Mouse (Mus musculus) cerebellum, postnatal 10 days (tissue): Measurements from ENCODE around the gene Gm49322.

Source experiments
- DNase-seq, 2 experiments: peaks; one replicate each; pipeline ENCODE4 v3.0.0; 2021; ENCODE audit warnings: mixed read lengths in 2 of 2

Gm49322 gene

DNA sequence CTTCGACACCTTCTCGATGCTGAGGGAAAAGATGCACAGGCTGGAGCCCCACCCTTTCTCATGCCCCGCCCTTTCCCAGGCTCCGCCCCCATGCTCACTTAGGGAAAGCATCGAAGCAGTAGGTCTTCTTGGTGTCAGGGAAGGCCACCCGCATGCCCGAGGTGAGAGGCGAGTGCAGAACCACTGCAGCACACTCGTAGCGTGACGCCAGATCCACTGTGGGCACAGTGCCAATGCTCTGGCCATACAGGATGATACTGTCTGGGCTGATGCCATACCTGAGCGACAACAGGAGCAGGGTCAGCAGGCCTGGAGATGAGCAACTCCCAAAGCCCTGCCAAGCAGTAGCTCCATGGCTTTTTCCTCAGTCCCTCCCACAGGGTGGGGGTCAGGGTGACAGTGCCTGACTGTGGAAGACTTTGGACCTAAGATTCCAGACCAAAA lies 21.8 kb upstream of the Gm49322 start:
- DNase-seq, result peak; percentile 60 to 62

DNA sequence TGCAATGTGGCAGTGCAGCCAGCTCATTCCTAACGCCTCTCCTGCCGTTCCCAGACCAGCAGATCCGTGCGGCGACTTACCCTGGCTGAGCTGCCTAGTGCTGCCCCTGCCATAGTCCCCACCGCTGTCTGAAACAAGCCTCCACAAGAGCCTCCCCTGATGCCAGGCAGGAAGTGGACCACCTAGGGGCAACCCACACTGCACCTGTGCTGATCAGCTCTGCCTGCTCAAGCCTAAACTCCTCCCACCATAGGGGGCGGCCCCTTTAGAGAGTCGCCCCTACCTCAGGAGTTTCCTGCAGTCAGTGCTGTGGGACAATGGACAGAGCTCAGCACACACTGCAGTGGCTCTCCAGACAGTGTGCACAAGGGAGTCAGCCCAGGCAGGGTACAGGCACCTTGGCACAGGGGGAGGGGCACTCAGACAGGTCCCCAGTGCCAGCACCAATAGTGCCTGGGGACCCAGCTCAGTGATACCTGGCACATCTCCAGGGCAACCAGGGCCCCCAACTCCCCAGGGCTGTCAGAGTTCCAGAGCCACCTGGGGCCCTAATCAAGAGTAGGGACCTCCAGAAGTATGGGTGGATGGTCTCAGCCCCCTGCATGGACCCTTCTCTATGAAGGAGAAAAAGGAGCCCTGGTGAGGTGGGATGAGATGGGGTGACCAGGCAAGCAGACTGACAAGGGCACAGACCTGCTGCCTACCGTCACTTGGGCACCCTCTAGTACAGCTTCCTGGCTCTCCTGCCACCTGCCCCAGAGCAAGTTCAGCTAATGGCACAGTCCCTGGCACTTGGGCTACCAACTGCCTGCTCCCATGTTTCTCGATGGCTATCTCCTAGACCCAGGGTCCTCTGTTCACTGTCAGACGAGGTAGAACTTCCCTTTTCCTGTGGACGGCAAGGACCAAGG lies 20.9 kb upstream of the Gm49322 start:
- peak in 1 of 2 experiments; percentile 20 for DNase-seq

DNA sequence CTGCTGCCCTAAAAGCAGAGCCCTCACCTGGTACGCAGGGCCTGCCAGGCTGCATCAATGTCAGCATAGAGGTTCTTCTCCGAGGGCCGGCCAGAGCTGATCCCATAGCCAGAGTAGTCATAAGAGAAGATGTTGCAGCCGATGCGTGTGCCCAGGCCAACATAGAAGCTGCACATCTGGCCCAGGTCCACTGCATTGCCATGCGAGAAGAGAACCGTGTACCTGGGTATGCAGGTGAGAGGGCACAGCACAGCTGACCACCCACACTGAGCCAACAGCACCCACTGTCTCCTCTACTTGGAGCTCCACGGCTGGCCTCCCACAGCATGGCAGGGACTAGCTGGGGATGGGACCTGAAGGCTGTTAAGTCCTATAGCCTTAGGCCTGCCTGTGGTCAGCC lies 20.2 kb upstream of the Gm49322 start:
- DNase-seq, result no peak

DNA sequence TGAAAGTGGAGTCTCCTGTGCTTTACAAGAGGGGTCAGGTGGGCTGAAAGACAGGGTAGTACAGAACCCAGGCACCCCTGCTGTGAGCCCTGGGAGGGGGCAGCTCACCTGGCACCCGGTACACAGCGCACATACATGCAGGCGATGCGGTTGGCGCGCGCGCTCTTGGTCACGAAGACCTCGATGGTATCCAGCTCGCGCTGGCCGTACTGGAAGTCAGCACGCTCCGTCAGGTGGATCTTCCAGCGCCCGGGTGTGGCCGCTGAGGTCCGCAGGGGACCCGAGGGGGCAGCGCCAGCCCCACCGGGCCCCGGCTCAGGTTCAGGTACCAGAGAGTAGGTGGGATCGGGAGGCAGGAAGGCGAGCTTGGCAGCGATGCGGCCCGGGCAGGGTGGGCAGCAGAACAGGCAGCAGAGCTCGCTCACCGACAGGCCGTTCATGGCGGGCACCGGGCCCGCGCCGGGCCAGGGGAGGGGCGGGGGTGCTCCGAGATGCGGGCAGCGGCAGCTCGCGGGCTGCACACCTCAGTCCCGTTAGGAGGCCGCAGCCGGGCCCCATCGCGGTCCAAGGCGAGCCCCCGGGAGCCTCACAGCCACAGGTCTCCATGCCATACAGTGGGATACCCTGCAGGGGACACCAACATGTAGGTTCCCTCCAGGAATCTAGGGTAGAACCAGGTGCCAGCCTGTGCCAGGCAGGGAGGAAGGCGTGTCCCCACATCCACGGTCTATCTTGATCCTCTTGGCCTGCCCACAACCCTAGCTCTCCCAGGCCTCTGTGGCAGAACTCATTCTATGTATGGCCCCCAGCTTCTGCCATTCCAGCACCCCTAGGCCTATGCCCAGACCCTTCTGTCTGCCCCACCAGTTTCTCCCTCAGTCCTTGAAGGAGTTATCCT lies 19.2 kb upstream of the Gm49322 start:
- DNase-seq, result no peak

DNA sequence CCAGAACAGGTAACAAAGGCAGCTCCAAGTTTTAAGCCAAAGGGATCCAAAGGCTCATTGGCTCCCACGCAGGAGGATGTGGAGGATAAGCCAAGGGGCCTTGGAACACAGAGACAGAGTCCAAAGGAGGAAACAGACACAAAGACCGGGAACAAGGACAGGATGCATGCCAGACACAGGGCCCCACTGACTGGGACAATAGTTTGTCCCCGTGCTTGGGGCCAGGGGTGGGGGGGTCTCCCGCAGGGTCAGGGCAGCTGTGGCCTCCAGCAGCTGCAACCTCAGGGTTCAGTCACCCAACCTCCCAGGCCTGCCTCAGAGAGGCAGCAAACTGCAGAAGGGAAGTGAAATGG lies 18.5 kb upstream of the Gm49322 start:
- no peak for DNase-seq

DNA sequence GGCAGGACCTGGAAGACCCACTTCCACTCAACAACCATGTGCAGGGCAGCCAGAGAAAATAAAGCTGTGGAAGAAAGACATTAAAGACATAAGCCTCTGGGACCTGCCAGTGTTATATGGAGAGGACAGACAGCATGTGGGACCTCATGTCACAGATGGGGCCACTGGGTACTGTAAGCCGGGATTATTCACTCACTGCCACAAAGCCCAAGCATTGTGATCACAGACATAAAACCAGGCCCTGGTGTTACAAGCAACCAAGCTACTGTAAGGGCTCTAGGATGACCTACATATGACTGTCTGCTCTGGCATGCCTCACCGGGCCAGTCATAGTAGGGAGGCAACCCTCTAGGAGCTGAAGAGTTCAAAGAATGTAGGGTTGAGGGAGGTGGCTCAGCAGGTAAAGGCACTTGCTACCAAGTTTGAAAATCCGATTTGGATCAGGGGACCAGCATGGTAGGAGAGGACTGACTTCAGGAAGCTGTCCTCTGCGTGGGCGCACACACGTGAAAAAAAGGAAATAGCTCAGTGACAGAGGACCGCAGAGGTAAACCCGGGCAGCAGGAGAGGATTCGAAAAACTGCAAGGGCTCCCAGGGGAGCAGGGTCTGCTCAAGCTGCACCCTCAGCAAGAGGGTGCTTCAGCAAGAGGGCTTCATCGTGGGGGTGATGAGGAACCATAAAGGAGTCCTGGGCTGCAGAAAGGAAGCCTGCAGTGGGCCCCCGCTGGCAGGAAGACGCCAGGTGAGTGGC lies 16.5 kb upstream of the Gm49322 start:
- DNase-seq, result no peak

DNA sequence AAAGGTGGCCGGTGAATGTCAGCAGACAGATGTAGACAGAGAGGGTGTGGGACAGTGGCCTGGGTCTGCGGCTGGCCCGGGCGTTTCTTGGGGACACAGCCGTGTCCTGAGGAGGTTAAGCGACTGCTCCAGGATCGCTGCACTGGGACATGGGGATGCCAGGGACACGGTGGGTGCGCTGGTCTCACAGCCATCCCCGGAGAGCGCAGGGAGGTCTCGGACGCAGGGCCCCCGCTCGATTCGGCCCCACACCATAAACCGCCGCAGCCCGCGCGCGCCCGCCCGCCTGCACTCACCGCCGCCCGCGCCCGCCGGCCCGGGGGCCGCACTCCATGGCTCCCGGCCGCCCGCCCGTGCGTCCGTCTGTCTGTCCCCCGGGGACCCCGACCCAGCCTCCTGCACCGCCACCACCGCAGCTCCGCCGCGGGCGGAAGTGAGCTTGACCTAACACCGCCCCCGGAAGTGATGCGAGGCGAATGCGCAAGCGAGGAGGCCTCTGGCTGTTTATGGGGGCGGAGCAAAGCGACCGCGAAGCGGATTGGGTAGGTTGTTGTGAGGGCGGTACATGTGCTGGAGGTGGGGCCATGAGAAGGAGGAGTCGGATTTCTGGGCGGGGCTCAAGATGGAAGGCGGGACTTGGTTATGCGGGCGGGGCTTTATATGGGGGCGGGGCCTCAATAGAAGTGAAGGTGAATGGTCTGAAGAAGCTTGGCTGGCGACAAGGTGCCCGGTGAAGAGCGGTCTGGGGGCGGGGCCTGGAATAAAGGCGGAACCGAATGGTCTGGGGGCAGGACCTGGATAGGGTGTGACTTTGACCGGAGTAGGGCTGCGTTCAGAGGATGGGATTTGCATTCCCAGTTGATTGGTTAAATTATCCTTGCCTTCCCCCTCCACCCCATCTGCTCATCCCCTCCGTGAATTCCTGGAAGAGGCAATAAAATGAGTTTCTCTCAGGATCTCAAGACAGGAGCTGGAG lies 15.7 kb upstream of the Gm49322 start, which contains the start of gene Abhd17a:
Gene Abhd17a (minus strand): TSS at position 463 of the 976 bp plus-strand sequence.
- DNase-seq, result peak; percentile 98

DNA sequence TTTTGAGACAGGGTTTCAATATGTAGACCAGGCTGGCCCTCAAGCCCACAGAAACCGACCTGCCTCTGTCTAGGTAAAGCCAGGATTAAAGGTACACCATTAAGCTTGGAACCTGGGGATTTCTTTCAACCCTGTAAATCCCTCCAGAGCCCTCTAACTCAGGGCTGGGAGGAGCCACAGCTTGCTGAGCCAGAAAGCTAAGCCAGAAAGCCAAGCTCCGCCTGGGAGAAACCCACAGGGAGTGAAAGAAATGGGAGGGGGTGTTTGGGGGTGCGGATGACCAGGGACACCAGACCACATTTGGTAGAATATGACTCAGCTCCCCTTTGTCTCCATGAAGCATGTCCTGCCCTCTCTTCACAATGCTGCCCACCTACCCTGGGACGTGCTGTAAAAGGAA lies 9.5 kb upstream of the Gm49322 start:
- DNase-seq, result no peak

DNA sequence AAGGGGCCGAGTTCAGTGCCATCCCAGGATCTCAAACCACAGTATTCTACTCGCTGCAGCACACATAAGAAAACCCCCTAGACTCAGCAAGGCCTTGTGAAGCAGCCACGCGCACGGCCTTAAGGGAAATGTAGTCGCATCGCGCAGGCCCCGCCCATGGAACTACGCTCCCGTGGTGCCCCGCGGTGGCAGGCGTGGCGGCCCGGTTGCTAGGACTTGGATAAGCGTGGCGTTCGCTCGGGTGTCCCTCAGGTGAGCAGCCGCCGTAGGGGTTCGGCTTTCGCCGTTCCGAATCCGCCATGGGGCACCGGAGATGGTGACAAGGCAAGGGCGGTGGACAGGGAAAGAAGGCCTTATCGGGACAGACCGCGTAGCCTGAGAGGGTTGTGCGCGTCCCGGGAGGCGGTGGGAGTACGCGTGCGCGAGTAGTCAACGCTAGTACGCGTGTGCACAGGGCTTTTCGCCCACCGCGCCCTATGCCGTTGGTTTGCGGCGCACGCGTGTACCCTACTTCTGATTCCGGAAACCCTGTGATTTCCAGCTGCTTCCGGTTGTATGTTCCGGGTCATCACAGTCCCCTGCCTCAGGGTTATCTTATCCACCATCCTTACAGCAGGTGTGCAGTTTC lies 3.0 kb upstream of the Gm49322 start, which contains the start of the genes Scamp4 and Adat3:
Gene Scamp4 (plus strand): TSS at position 175 of the 628 bp plus-strand sequence.
Gene Adat3 (plus strand): TSS at position 183 of the 628 bp plus-strand sequence.
- DNase-seq, result peak; percentile 97 to 98

DNA sequence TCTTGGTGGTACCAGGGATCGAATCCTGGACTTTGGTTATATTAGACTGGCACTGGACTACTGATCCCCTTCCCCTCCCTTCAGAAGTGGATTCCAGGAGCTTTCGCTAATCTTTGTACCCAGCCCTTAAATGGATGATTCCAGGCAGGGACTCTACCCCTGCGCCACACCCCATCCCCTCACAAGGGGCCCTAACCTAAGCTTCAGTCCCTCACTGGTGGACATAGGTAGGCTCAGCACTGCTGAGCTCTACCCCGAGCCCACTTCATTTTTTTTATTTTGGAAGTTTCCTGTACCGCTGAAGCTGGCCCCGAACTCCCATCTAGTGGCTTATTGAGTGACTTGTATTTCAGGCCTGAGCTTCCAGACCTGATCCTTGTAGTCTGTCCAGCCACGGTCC lies 2.5 kb upstream of the Gm49322 start:
- no peak for DNase-seq

DNA sequence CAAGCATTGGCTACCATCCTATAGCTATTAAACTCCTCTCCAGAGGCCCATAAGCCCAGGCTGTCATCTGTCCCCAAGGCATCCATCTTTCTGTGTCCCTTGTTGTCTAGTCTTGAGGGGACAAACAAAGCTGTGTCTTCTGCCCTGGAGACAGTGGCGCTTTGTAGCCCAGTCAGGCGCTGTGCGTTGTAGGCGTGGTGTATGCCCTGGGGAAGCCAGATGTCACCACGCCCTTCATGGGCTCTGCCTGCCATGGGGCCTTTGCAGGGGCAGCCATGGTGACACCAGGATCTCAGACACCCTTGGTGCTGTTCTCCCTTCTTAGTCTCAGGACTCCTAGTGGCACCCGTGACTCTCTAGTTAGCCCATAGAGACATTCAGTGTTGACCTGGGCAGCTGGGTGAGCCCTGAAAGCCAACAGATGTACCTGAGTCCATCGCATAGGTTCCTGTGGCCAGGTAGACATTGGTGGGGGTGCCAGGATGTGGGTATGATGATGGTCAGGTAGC lies 1.8 kb upstream of the Gm49322 start:
- no peak for DNase-seq

DNA sequence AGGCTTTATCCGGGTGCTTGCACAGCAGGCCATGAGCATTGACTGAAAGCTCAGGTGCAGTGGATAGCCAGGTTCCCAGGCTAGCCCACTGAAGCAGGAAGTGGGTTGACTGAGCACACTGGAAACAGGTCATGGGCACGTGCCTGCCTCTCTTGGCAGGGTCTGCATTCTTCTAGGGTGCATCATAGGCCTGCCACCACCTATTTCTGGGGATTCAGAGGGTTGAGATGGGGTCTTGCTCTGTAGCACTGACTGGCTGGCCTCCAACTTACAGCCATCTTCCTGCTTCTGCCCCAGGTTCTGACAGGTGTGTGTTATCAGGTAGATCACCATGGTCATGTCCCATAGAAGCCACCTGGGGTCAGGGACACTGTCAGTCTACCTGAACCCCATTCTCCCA lies 833 bp upstream of the Gm49322 start:
- DNase-seq, result no peak

DNA sequence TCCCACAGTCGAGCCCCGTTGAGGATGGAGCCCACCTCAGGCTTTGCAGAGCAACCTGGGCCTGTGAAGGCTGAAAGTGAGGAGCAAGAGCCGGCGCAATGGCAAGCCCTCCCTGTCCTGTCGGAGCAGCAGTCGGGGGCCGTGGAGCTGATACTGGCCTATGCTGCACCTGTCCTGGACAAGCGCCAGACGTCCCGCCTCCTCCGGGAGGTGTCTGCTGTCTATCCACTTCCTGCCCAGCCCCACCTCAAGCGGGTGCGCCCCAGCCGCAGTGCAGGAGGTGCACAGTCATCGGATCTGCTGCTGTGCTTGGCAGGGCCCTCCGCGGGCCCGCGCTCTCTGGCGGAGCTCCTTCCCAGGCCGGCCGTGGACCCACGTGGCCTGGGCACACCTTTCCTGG lies 485 bp downstream of the Gm49322 start:
- peak in 1 of 2 experiments; percentile 46 for DNase-seq

DNA sequence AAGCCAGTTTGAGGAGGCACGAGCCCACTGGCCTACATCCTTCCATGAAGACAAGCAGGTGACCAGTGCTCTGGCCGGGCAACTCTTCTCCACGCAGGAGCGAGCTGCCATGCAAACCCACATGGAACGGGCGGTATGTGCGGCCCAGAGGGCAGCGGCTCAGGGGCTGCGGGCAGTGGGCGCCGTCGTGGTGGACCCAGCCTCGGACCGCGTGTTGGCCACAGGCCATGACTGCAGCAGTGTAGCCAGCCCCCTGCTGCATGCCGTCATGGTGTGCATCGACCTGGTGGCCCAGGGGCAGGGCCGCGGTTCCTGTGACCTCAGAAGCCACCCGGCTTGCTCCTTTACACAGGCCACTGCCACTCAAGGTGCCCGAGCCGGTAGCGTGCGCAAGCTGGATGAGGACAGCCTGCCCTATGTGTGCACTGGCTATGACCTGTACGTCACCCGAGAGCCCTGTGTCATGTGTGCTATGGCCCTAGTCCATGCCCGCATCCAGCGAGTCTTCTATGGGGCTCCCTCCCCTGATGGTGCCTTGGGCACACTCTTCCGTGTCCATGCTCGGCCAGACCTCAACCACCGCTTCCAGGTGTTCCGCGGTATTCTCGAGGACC lies 1.0 kb downstream of the Gm49322 start:
- no peak for DNase-seq

DNA sequence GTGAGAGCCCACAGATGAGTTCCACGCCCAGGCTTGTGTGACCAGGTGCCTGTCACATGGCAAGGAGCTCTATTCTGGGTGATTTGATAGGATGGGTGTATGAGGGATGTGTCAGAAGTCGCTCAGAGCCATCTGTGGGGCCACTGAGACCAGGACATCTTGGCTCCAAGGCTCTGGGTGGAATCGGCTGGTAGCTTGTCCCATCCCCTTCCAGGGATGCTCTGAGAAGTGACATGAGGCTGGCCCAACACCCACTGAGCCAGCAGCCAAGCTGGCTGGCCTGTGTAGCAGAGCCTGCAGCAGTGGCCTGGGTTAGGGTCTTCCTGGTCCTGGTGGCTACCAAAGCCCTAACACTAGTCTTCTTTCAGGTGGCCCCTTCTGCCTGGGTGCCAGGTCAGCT lies 2.6 kb downstream of the Gm49322 start:
- no peak for DNase-seq

DNA sequence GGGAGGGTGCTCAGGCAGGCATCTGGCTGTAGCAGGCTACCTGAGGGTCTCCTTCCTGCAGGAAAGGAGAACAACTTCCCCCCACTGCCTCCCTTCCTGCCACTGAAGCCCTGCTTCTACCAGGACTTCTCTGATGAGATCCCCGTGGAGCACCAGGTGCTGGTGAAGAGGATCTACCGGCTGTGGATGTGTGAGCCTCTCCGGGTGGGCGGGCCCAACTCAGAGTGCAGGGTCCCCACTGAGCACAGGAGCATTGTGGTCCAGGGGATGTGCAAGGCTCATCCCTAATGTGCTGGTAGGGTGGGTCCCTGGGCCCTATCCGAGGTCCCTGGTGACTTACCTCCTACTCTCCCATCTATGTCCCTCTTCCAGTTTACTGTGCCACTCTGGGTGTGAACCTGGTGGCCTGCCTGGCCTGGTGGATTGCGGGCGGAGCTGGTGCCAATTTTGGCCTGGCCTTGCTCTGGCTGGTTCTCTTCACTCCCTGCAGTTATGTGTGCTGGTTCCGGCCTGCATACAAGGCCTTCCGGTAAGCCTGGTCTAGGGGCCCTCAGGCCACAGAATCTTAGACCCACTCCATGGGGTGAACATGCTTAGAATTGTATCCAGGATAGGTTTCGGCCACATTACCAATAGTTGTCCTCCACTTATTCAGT lies 3.6 kb downstream of the Gm49322 start:
- no peak for DNase-seq

DNA sequence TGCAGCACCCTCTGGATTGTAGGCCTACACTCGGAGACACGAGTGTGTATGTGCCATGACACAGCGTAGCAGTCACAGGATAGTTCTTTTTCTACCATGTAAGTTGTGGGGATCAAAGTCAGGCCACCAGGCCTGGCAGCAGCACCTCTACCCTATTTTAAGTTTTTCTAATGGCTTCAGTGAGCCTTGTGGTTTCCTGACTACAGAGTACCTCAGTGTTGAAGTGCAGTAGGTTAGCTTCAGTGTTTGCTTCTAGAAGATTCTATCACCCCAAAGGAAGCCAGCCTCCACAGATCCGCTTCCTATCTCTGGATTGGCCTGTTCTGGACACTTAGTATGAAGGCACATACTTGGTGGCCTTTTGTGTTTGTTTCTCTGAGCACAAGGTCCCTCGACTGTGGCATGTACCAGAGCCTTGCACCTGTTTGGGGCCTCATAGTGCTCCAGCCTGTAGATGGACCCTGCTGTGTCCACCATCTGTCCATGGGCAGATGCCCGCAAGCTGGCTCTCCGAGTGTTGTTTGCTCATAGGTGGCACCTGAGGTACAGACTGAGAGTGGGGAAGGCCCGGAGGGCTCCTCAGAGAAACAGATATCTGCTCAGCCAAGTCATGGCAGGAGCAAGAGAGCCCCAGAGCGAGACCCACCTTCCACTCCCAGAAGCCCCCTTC lies 4.4 kb downstream of the Gm49322 start:
- peak; percentile 77 to 83 for DNase-seq

DNA sequence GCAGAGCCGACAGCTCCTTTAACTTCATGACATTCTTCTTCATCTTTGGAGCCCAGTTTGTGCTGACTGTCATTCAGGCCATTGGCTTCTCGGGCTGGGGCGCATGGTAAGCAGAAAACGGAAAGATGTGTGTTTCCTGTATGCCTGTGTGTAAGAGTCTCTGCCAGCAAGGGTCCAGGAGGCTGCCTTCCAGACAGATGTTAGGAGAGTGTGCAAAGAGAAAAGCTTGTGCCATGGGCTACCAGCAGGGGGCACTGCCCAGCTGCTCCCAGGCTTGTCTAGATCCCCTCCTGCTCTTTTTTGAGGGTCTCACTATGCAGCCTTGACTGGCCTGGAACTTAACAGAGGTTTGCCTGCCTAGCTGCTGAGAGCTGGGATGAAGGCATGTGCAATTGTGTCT lies 5.2 kb downstream of the Gm49322 start:
- peak; percentile 66 for DNase-seq

DNA sequence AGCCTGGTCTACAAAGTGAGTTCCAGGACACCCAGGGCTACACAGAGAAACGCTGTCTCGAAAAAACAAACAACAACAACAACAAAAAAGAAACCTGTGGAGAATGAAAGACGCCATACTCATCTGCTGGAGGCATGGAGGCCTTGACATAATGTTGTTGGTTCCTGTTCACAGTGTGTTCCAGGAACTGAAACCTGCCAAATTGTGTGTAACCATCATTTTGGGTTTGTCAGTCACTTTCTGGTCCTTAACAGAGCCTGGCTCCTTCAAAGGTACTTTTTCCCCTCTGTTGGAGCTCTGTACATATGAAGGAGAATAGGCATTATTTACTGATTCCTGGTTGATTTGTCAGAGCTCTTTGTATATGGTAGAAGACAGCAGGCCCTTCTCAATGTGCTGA lies 6.1 kb downstream of the Gm49322 start:
- DNase-seq, result no peak
